Mouse (Mus musculus) midbrain, embryonic 11.5 days (tissue): ENCODE data around the gene Slc41a3. TPM values are rescaled to one million over a fixed set of nuclear protein-coding genes. Genes with fewer than 3 reads are reported as not detected.
"Not testable (repeated sequence)": the region's sequence is repeated elsewhere in the genome, so short reads cannot be mapped to it uniquely, and the experiment has no call there.

Experiments used
- ATAC-seq: fragments of 200-750 bp; cut with Nextera tagmentation; 2 replicates; pipeline ENCODE4 v1.8.0; 2017; ENCODE audit warnings: moderate TSS enrichment, moderate library complexity; ENCODE audit not compliant: low FRiP score
- DNase-seq: peaks from one replicate; pipeline ENCODE4 v3.0.0; 2015; ENCODE audit warnings: low spot score; ENCODE audit errors: missing footprints
- H3K27ac ChIP-seq: fragments of 300-500 bp; sonication (generic); 2 replicates; pipeline ENCODE4 v1.5.1; 2014; ENCODE audit warnings: low read depth, low read length
- H3K27me3 ChIP-seq: fragments of 300-500 bp; sonication (generic); 2 replicates; pipeline ENCODE4 v1.6.1; 2014; ENCODE audit warnings: mild to moderate bottlenecking, low read length, moderate library complexity, mixed read lengths; ENCODE audit not compliant: control insufficient read depth, insufficient read depth
- H3K36me3 ChIP-seq: fragments of 300-500 bp; sonication (generic); 2 replicates; pipeline ENCODE4 v1.6.1; 2014; ENCODE audit warnings: mild to moderate bottlenecking, low read length, moderate library complexity, mixed read lengths; ENCODE audit not compliant: control insufficient read depth, insufficient read depth
- H3K4me1 ChIP-seq: fragments of 300-500 bp; sonication (generic); 2 replicates; pipeline ENCODE4 v1.6.1; 2014; ENCODE audit warnings: low read length; ENCODE audit not compliant: control insufficient read depth, insufficient read depth
- H3K4me2 ChIP-seq: fragments of 300-500 bp; sonication (generic); 2 replicates; pipeline ENCODE4 v1.6.1; 2014; ENCODE audit warnings: mild to moderate bottlenecking, moderate library complexity
- H3K4me3 ChIP-seq: fragments of 300-500 bp; sonication (generic); 2 replicates; pipeline ENCODE4 v1.5.1; 2014; ENCODE audit warnings: low read depth, low read length
- H3K9ac ChIP-seq: fragments of 300-500 bp; sonication (generic); 2 replicates; pipeline ENCODE4 v1.6.1; 2014; ENCODE audit warnings: low read length
- H3K9me3 ChIP-seq: fragments of 300-500 bp; sonication (generic); 2 replicates; pipeline ENCODE4 v1.6.1; 2016; ENCODE audit warnings: low read length; ENCODE audit not compliant: control insufficient read depth
- WGBS: fragments of 180-500 bp; shearing (Covaris S2); extraction: QIAGEN DNeasy Blood & Tissue Kit; methylation state at CpG from one replicate; pipeline ENCODE4 v1.1.7; 2014; 5-methylcytosine and 5-hydroxymethylcytosine counted together
- polyA plus RNA-seq: library from polyadenylated mRNA; unstranded; fragments of >200 nt; fragmentation: Nextera tagmentation; extraction: Ambion mirVana; gene quantifications from 2 replicates; pipeline ENCODE4 v1.2.1, GENCODE M21; 2014

Gene Slc41a3
- polyA plus RNA-seq, 1 experiment from 2014 or later = 2.7 TPM

GRCm38 (mm10) chr6:90648391-90648790 lies 43.9 kb downstream of the Slc41a3 start:
- Histone ChIP-seq H3K4me1 (peaks cover 3% of the 10 kb centered on the region; the same call in 1 of the 2 replicates), H3K9ac (no peak overlapping the region), H3K27me3 (no peaks in the 10 kb centered on the region), H3K9me3 (no peaks in the 10 kb centered on the region), H3K4me3 (no peak overlapping the region), H3K4me2 (no peak overlapping the region), H3K36me3 (no peaks in the 10 kb centered on the region), H3K27ac (no peak overlapping the region)
- 93% methylated on average over 6 of the region's 6 CpGs for WGBS
- DNase-seq (no peak), ATAC-seq (no peak)

- Histone ChIP-seq H3K27me3 (no peaks in the 10 kb centered on the region), H3K9me3 (no peaks in the 10 kb centered on the region), H3K4me3 (no peak overlapping the region), H3K4me1 (peaks cover 3% of the 10 kb centered on the region; the same call in 1 of the 2 replicates), H3K4me2 (no peak overlapping the region), H3K36me3 (no peaks in the 10 kb centered on the region), H3K27ac (no peak overlapping the region), H3K9ac (no peak overlapping the region)
- ATAC-seq = no peak
- WGBS = 73% methylated on average over 4 of the region's 4 CpGs
- DNase-seq = no peak
These were observed 44.8 kb downstream of the Slc41a3 start for GRCm38 (mm10) chr6:90649279-90649678.

GRCm38 (mm10) chr6:90650634-90651033 lies 46.1 kb downstream of the Slc41a3 start:
- no peaks in the 10 kb centered on the region for H3K4me1 ChIP-seq
- H3K9me3 ChIP-seq = no peaks in the 10 kb centered on the region
- no peak overlapping the region for H3K27ac ChIP-seq
- no peak for ATAC-seq
- no peak overlapping the region for H3K9ac ChIP-seq
- no peaks in the 10 kb centered on the region for H3K36me3 ChIP-seq
- no peak overlapping the region for H3K4me2 ChIP-seq
- H3K27me3 ChIP-seq = no peaks in the 10 kb centered on the region
- WGBS = 68% methylated on average over 1 of the region's 1 CpGs
- no peak overlapping the region for H3K4me3 ChIP-seq
- DNase-seq = no peak

GRCm38 (mm10) chr6:90653736-90654135 lies 49.2 kb downstream of the Slc41a3 start:
- Histone ChIP-seq H3K9me3 (no peaks in the 10 kb centered on the region), H3K4me2 (no peak overlapping the region), H3K4me3 (no peak overlapping the region), H3K27me3 (no peaks in the 10 kb centered on the region), H3K4me1 (no peaks in the 10 kb centered on the region), H3K36me3 (no peaks in the 10 kb centered on the region), H3K27ac (no peak overlapping the region), H3K9ac (no peak overlapping the region)
- ATAC-seq (peak; percentile 63; the same call in 1 of the 2 replicates), DNase-seq (no peak)
- 48% methylated on average over 2 of the region's 2 CpGs for WGBS

- 80% methylated on average over 2 of the region's 2 CpGs for WGBS
- ATAC-seq = not testable (repeated sequence)
These were observed 51.9 kb downstream of the Slc41a3 start for GRCm38 (mm10) chr6:90656344-90656850.

GRCm38 (mm10) chr6:90659913-90660312 lies 55.4 kb downstream of the Slc41a3 start:
- ATAC-seq = no peak
- Histone ChIP-seq H3K36me3 (peaks cover 13% of the 10 kb centered on the region), H3K27ac (no peak overlapping the region), H3K4me2 (no peak overlapping the region), H3K9me3 (no peaks in the 10 kb centered on the region), H3K4me3 (no peak overlapping the region), H3K9ac (no peak overlapping the region), H3K27me3 (no peaks in the 10 kb centered on the region), H3K4me1 (no peaks in the 10 kb centered on the region)
- no peak for DNase-seq
- WGBS = 86% methylated on average over 2 of the region's 2 CpGs

More at GRCm38 (mm10) chr6:90656344-90656850, 51.9 kb downstream of the Slc41a3 start:
- H3K36me3 ChIP-seq, H3K9ac ChIP-seq, H3K27ac ChIP-seq, H3K4me2 ChIP-seq, H3K27me3 ChIP-seq, DNase-seq, H3K4me1 ChIP-seq, H3K4me3 ChIP-seq, H3K9me3 ChIP-seq: not testable (repeated sequence)

DNA sequence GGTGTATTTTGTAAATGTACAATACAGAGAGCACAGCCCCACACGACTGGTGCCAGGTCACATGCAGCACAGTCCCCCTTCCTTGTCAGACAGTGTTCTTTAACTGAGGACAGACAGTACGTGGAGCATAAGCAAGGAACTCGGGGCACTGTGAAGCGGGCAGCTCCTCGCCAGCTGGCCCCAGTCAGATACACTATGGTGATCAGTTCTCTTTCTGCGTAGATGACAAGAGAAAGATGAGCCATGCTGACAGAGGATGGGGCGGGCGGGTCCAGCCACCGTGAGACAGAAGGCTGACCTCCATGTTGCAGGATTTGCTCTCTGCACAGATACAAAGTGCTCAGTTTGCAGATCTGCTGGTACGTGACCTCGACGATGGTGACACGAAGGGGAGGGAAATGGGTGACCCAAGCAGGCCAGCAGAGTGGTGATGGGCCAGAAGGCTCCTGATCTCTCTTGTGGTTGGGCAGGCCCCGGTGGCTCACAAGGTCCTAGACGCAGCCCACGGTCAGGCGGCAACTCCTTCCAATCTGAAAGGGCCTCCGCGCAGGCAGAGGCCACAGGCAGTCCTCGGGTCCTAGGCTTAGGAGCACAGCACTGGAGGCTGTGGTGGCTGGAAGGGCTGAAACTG lies 56.0 kb downstream of the Slc41a3 start:
- Histone ChIP-seq H3K4me1 (no peaks in the 10 kb centered on the region), H3K9ac (no peak overlapping the region), H3K27me3 (no peaks in the 10 kb centered on the region), H3K27ac (no peak overlapping the region), H3K9me3 (no peaks in the 10 kb centered on the region), H3K4me3 (no peak overlapping the region), H3K4me2 (no peak overlapping the region), H3K36me3 (peaks cover 13% of the 10 kb centered on the region)
- WGBS = 89% methylated on average over 20 of the region's 20 CpGs
- DNase-seq (peak; percentile 53), ATAC-seq (no peak)

DNA sequence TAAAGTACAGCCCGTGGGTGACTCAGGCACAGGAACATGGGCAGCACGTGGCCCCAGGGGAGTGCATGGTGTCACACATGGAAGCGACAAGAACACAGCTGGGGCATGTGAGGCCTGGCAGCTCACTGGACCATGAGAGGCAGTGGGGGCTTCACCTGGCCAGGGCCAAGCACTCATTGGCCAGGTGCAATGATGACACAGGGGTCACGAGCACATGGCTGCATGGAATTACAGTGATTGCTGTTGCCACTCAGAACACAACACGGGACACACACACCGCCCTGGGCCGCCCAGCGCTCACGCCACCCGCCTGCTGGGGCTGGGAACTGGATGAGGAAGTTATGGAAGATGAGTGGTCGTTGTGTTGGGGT lies 56.5 kb downstream of the Slc41a3 start:
- DNase-seq = no peak
- H3K9ac ChIP-seq = no peak overlapping the region
- H3K27me3 ChIP-seq = no peaks in the 10 kb centered on the region
- no peak overlapping the region for H3K4me3 ChIP-seq
- no peaks in the 10 kb centered on the region for H3K4me1 ChIP-seq
- H3K4me2 ChIP-seq = no peak overlapping the region
- H3K27ac ChIP-seq = no peak overlapping the region
- no peak; the same call in 1 of the 2 replicates for ATAC-seq
- WGBS = 95% methylated on average over 11 of the region's 11 CpGs
- H3K9me3 ChIP-seq = no peaks in the 10 kb centered on the region
- H3K36me3 ChIP-seq = peaks cover 16% of the 10 kb centered on the region

DNA sequence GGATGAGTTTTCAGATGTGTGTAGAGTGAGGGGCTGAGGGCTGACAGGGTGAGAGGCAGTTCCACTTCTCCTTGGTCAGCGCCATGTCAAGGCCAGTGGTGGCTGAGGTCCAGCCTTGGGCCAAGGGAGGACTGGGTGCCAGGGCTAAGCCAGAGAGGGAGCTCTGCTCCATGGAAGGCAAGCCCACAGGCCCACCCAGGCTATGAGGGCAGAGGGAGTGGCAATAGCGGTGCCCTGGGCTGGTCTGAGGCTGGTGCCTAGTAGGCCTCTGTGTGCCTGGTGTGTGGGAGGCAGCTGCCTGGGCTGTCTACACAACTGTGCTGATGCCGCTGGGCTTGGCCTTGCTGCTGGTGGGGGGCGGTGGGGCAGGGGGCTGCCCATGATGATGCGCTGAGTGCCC lies 57.6 kb downstream of the Slc41a3 start:
- Histone ChIP-seq H3K36me3 (peaks cover 21% of the 10 kb centered on the region), H3K27ac (no peak overlapping the region), H3K27me3 (no peaks in the 10 kb centered on the region), H3K9ac (no peak overlapping the region), H3K4me1 (no peaks in the 10 kb centered on the region), H3K9me3 (no peaks in the 10 kb centered on the region), H3K4me2 (no peak overlapping the region), H3K4me3 (no peak overlapping the region)
- WGBS = 97% methylated on average over 5 of the region's 5 CpGs
- DNase-seq (no peak), ATAC-seq (no peak; the same call in 1 of the 2 replicates)
